Mouse (Mus musculus): ENCODE data around the gene Fth1. TPM values are rescaled to one million over a fixed set of nuclear protein-coding genes. Genes with fewer than 3 reads are reported as not detected.

Gene Fth1
- polyA plus RNA-seq, 1 experiment from 2014 or later, result 1,442 TPM

DNA sequence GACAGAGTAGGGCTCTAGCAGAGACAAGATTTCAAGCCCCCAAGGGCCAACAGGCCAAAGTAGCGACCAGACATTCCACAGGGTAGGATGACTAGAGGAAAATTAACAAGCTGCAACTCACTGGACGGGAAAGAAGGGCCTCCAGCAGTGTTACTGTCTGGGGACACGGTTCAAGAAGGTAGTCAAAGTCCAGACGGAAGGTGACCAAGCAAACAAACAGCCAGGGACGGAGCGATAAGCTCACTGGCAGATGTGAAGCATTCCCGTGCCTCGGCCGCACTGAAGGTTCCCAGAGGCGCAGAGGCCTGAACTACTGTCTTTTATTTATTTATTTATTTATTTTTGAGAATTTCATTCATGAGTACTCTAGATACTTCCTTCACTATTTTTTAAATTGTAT is 3.3 kb upstream of the Fth1 start:
- H3K4me1 ChIP-seq (ENCODE audit: control insufficient read depth, insufficient read depth, low read length), result peaks cover 7% of the 10 kb centered on the region; the same call in 1 of the 2 replicates
- DNase-seq (ENCODE audit: low spot score), result no peak
- H3K9me3 ChIP-seq (replicated peaks; ENCODE audit: control insufficient read depth, low read length), result no peaks in the 10 kb centered on the region
- no peaks in the 10 kb centered on the region for H3K36me3 ChIP-seq (ENCODE audit: control insufficient read depth, insufficient read depth, low read length)
- no peak overlapping the region for H3K4me3 ChIP-seq (ENCODE audit: low read depth, low read length)
- H3K27me3 ChIP-seq (replicated peaks; ENCODE audit: control insufficient read depth, insufficient read depth, low read length), result no peaks in the 10 kb centered on the region
- no peak overlapping the region for H3K4me2 ChIP-seq (ENCODE audit: low read length)
- no peak for ATAC-seq
- no peak overlapping the region for H3K27ac ChIP-seq (ENCODE audit: low read depth, low read length)
- H3K9ac ChIP-seq (ENCODE audit: low read length), result no peak overlapping the region
- WGBS, result 85% methylated on average over 10 of the region's 10 CpGs

DNA sequence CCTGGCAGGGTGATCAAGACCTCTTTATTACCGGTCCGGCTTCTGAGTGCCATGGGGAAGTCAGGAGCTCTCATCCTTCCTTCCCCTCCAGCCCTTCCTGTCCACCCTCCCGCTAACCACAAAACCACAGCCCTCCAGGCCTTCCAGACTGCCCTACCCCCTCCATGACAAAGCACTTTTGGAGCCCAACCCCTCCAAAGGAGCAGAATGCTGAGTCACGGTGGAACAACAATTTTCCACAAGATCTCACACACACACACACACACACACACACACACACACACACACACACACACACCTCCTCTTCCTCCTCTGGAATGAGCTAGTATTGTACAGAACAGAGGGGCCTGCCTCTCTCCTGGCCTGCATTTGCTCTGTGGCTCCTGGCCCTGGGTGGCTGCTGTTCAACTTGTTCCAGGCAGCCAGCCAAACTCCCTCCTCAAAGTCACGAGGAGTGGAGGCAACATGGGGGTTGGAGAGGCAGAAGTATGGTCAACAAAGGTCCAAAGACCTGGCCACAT is 1.9 kb upstream of the Fth1 start:
- no peak overlapping the region for H3K27ac ChIP-seq (ENCODE audit: low read depth, low read length)

DNA sequence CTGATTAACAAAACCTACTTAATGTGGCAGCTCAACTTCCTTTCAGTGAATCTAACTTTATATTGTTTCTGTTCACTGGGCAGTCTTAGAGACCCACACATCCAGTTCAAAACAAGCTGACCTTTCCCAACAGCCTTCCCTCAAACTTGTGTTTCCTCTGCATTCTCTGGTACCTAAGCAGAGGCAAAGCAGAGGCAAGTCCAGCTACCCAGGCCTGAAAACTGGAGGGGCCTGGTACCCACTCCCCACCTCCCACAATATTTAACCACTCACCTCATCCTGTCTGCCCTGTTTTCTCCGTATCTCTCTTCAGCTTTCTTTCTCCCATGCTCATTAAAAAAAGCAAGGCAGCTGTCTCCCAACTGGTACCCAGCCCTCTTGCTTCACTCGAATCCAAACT is 1.2 kb upstream of the Fth1 start:
- Histone ChIP-seq H3K27me3 (replicated peaks; ENCODE audit: control insufficient read depth, insufficient read depth, low read length) (no peaks in the 10 kb centered on the region), H3K9me3 (replicated peaks; ENCODE audit: control insufficient read depth, low read length) (no peaks in the 10 kb centered on the region), H3K4me1 (ENCODE audit: control insufficient read depth, insufficient read depth, low read length) (peaks cover 16% of the 10 kb centered on the region), H3K4me2 (ENCODE audit: low read length) (no peak overlapping the region), H3K9ac (ENCODE audit: low read length) (no peak overlapping the region), H3K36me3 (ENCODE audit: control insufficient read depth, insufficient read depth, low read length) (peaks cover 2% of the 10 kb centered on the region; the same call in 1 of the 2 replicates), H3K27ac (ENCODE audit: low read depth, low read length) (no peak overlapping the region), H3K4me3 (ENCODE audit: low read depth, low read length) (no peak overlapping the region)
- DNase-seq (ENCODE audit: low spot score) (no peak), ATAC-seq (no peak)
- WGBS, result 78% methylated on average over 2 of the region's 2 CpGs

More for the DNA sequence above, 1.9 kb upstream of the Fth1 start:
- no peak for ATAC-seq
- DNase-seq (ENCODE audit: low spot score), result no peak
- Histone ChIP-seq H3K36me3 (ENCODE audit: control insufficient read depth, insufficient read depth, low read length) (no peaks in the 10 kb centered on the region), H3K4me3 (ENCODE audit: low read depth, low read length) (no peak overlapping the region), H3K9me3 (replicated peaks; ENCODE audit: control insufficient read depth, low read length) (no peaks in the 10 kb centered on the region), H3K4me1 (ENCODE audit: control insufficient read depth, insufficient read depth, low read length) (peaks cover 10% of the 10 kb centered on the region), H3K4me2 (ENCODE audit: low read length) (no peak overlapping the region), H3K27me3 (replicated peaks; ENCODE audit: control insufficient read depth, insufficient read depth, low read length) (no peaks in the 10 kb centered on the region), H3K9ac (ENCODE audit: low read length) (no peak overlapping the region)
- 64% methylated on average over 5 of the region's 5 CpGs for WGBS

DNA sequence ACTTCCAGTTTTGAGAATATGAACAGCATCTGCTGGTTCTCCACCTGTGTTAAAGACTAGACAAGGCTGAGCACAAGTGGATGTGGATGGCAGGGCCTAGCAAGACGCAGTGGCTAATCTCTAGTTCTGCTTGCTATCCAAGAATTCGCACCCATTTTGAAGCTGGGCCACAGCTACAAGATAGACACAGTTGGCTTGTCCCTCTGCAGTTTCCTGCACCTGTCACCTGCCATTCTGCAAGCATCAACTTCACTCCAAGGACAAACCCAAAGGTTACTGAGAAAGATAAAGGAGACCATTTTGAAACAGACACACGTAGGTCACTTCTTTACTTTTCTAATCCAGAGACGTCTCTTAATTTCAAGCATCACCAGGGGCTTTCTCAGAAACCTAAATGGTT is 1.2 kb downstream of the Fth1 start:
- Histone ChIP-seq H3K36me3 (ENCODE audit: control insufficient read depth, insufficient read depth, low read length) (peaks cover 27% of the 10 kb centered on the region), H3K9ac (ENCODE audit: low read length) (peak overlapping the region; percentile 91), H3K4me1 (ENCODE audit: control insufficient read depth, insufficient read depth, low read length) (peaks cover 16% of the 10 kb centered on the region), H3K27ac (ENCODE audit: low read depth, low read length) (peak overlapping the region; percentile 86), H3K9me3 (replicated peaks; ENCODE audit: control insufficient read depth, low read length) (no peaks in the 10 kb centered on the region), H3K27me3 (replicated peaks; ENCODE audit: control insufficient read depth, insufficient read depth, low read length) (no peaks in the 10 kb centered on the region), H3K4me2 (ENCODE audit: low read length) (peak overlapping the region; percentile 94), H3K4me3 (ENCODE audit: low read depth, low read length) (peak overlapping the region; percentile 93)
- DNase-seq (ENCODE audit: low spot score) (no peak), ATAC-seq (no peak)
- WGBS, result 60% methylated on average over 4 of the region's 4 CpGs

DNA sequence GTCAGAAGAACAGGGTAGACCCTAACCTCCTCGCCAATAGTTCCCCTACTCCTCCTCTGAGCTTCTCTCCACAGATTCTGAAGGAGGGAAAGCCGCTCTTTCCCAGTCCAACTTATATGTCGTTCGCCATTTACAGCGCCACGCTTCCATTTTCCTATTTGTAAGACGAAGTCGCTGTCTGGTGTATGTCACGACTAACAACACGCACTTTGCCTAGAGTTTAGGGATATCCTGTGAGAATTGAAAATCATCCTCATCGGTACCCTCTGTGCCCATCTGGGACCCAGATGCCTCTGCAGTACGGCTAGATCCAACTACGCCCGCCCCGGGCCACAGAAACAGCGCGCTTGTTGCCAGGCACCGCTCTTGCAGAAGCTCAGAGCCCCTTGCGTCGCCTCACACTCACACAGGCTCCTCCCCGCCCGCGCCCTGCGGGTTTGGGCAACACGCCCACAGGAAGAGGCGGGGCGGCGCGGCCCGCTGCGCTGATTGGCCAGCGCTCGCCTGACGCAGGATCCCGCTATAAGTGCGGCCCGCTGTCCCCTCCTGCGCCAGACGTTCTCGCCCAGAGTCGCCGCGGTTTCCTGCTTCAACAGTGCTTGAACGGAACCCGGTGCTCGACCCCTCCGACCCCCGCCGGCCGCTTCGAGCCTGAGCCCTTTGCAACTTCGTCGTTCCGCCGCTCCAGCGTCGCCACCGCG is 1.9 kb downstream of the Fth1 start:
- Histone ChIP-seq H3K4me1 (ENCODE audit: control insufficient read depth, insufficient read depth, low read length) (peaks cover 16% of the 10 kb centered on the region), H3K9ac (ENCODE audit: low read length) (peak overlapping the region; percentile 91), H3K27ac (ENCODE audit: low read depth, low read length) (peak overlapping the region; percentile 86), H3K4me3 (ENCODE audit: low read depth, low read length) (peak overlapping the region; percentile 93), H3K9me3 (replicated peaks; ENCODE audit: control insufficient read depth, low read length) (no peaks in the 10 kb centered on the region), H3K36me3 (ENCODE audit: control insufficient read depth, insufficient read depth, low read length) (peaks cover 27% of the 10 kb centered on the region), H3K4me2 (ENCODE audit: low read length) (peak overlapping the region; percentile 94), H3K27me3 (replicated peaks; ENCODE audit: control insufficient read depth, insufficient read depth, low read length) (no peaks in the 10 kb centered on the region)
- DNase-seq (ENCODE audit: low spot score), result peak; percentile 98
- peak; percentile 99 for ATAC-seq
- WGBS, result under 1% methylated on average over 58 of the region's 59 CpGs

DNA sequence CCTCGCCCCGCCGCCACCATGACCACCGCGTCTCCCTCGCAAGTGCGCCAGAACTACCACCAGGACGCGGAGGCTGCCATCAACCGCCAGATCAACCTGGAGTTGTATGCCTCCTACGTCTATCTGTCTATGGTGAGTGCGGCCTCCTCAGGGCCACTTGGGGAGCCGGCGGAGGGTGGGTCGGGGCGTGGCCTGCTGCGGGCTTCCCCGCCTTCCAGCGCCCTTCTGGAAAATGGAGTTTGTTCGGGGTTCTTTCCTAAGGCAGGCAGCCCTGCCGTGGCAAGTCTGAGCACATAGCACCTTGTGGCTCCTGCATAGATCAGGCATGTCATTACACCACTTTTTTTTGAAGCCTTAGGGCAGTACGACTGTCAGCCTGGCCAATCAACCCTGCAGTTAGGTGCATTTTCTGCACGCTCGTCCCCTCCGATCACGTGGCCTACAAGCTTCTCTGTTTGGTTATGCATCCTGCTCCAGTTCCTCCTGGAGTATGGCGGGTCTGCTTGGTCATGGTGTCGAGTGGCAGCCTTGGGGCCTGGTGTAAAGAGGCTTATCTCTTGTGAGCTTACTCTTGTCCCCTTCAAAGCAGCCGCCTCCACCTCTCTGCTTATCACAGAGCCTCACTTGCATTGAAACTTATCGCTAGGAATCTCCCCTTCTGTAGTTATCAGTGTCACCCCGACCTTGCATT is 2.6 kb downstream of the Fth1 start:
- Histone ChIP-seq H3K4me1 (ENCODE audit: control insufficient read depth, insufficient read depth, low read length) (peaks cover 16% of the 10 kb centered on the region), H3K9me3 (replicated peaks; ENCODE audit: control insufficient read depth, low read length) (no peaks in the 10 kb centered on the region), H3K4me2 (ENCODE audit: low read length) (peak overlapping the region; percentile 94), H3K36me3 (ENCODE audit: control insufficient read depth, insufficient read depth, low read length) (peaks cover 27% of the 10 kb centered on the region), H3K27ac (ENCODE audit: low read depth, low read length) (peak overlapping the region; percentile 86), H3K9ac (ENCODE audit: low read length) (peak overlapping the region; percentile 91), H3K27me3 (replicated peaks; ENCODE audit: control insufficient read depth, insufficient read depth, low read length) (no peaks in the 10 kb centered on the region), H3K4me3 (ENCODE audit: low read depth, low read length) (peak overlapping the region; percentile 93)
- ATAC-seq (peak; percentile 74), DNase-seq (ENCODE audit: low spot score) (peak; percentile 53)
- whole genome bisulfite sequencing, result under 1% methylated on average over 30 of the region's 31 CpGs

DNA sequence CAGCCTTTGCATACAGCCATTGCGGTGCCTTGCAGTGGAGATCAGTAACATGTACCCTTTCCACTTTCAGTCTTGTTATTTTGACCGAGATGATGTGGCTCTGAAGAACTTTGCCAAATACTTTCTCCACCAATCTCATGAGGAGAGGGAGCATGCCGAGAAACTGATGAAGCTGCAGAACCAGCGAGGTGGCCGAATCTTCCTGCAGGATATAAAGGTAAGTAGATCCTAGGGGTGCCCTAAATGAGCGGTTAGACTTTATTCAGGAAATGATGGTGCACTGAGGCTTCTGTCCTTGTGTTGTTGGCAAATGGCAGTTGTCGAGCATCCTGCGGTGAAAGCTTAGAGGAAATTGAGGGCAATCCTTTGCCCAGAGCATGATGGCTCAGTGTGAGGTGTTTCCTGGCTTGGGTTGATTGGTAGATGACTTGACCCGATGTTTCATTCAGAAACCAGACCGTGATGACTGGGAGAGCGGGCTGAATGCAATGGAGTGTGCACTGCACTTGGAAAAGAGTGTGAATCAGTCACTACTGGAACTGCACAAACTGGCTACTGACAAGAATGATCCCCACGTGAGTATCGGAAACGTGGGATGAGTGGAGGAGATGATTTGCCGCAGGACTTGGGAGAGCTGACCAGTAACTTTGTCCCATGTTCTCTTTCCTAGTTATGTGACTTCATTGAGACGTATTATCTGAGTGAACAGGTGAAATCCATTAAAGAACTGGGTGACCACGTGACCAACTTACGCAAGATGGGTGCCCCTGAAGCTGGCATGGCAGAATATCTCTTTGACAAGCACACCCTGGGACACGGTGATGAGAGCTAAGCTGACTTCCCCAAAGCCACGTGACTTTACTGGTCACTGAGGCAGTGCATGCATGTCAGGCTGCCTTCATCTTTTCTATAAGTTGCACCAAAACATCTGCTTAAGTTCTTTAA is 4.0 kb downstream of the Fth1 start:
- no peaks in the 10 kb centered on the region for H3K27me3 ChIP-seq (replicated peaks; ENCODE audit: control insufficient read depth, insufficient read depth, low read length)
- H3K4me1 ChIP-seq (ENCODE audit: control insufficient read depth, insufficient read depth, low read length), result peaks cover 16% of the 10 kb centered on the region
- H3K9me3 ChIP-seq (replicated peaks; ENCODE audit: control insufficient read depth, low read length), result no peaks in the 10 kb centered on the region
- peaks cover 27% of the 10 kb centered on the region for H3K36me3 ChIP-seq (ENCODE audit: control insufficient read depth, insufficient read depth, low read length)
- ATAC-seq, result no peak
- H3K4me3 ChIP-seq (ENCODE audit: low read depth, low read length), result peak overlapping the region; percentile 93; the same call in 1 of the 2 replicates
- H3K9ac ChIP-seq (ENCODE audit: low read length), result peak overlapping the region; percentile 91
- no peak for DNase-seq (ENCODE audit: low spot score)
- peak overlapping the region; percentile 94 for H3K4me2 ChIP-seq (ENCODE audit: low read length)
- WGBS, result 94% methylated on average over 20 of the region's 20 CpGs
- no peak overlapping the region for H3K27ac ChIP-seq (ENCODE audit: low read depth, low read length)

DNA sequence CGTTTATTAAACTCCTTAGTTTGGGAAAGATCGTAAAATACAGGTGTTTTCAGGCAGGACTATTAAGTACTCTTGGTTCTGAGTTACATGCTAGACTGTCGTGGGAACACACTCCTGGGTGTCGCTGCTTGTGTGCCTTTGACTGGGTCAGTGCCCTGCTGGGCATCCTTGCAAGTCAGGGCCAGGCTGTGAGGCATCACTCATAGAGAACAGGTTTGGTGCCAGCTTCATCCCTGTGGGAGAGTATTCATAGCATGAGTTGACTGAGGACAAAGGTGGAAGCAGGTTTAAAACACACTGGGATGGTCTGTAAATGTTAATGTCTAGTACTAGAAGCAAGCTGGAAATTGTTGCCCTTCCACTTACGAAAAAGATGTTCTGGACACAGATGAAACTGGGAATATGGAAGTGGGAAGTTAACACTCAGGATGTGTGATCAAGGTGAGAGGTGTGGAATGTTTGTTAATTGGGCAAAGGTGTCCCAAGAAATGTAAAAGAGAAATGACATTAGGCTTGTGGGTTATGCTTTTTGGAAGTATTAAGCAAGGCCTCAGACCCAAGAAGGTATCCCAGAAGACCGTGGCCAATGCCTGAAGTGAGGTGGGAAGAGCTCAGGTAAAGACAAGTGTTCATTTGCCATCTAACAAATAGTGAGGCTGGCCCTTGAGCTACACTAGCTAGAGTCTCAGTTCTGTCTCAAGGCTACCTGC is 4.9 kb downstream of the Fth1 start:
- Histone ChIP-seq H3K9ac (ENCODE audit: low read length) (no peak overlapping the region), H3K9me3 (replicated peaks; ENCODE audit: control insufficient read depth, low read length) (no peaks in the 10 kb centered on the region), H3K27ac (ENCODE audit: low read depth, low read length) (no peak overlapping the region), H3K36me3 (ENCODE audit: control insufficient read depth, insufficient read depth, low read length) (peaks cover 27% of the 10 kb centered on the region), H3K4me3 (ENCODE audit: low read depth, low read length) (no peak overlapping the region), H3K4me2 (ENCODE audit: low read length) (no peak overlapping the region), H3K27me3 (replicated peaks; ENCODE audit: control insufficient read depth, insufficient read depth, low read length) (no peaks in the 10 kb centered on the region), H3K4me1 (ENCODE audit: control insufficient read depth, insufficient read depth, low read length) (peaks cover 16% of the 10 kb centered on the region)
- no peak for ATAC-seq
- DNase-seq (ENCODE audit: low spot score), result no peak
- WGBS, result 90% methylated on average over 6 of the region's 6 CpGs

Measured in forebrain, embryonic 14.5 days (tissue).